Mouse (Mus musculus) CH12.LX (cell line): Measurements from ENCODE around the gene Emc10. TPM values are rescaled to one million over a fixed set of nuclear protein-coding genes. Genes with fewer than 3 reads are reported as not detected.

ENCODE experiments used
- DNase-seq: peaks from one replicate; pipeline ENCODE4 v3.0.0-alpha.2; 2013; ENCODE audit errors: extremely low read depth
- H3K27ac ChIP-seq: 2 replicates; pipeline ENCODE4 v1.5.1; 2012; ENCODE audit warnings: low read depth, mild to moderate bottlenecking, control low read depth, moderate library complexity; ENCODE audit not compliant: insufficient read depth
- H3K27me3 ChIP-seq: replicated peaks from 2 replicates; pipeline ENCODE3; 2012; ENCODE audit warnings: inconsistent platforms
- H3K36me3 ChIP-seq, 2 experiments: replicated peaks in 1 of 2; 2 replicates each; pipeline versions ENCODE3 to v1.6.1; 2012; ENCODE audit warnings: inconsistent platforms in 1 of 2, low read length in 1 of 2, mild to moderate bottlenecking in 1 of 2, mixed read lengths in 1 of 2, moderate library complexity in 1 of 2; ENCODE audit not compliant: control insufficient read depth in 1 of 2, insufficient read depth in 1 of 2
- H3K4me1 ChIP-seq, 2 experiments: 2 replicates each; pipeline ENCODE4 v1.6.1; 2012; ENCODE audit warnings: inconsistent platforms in 1 of 2, moderate library complexity in 1 of 2; ENCODE audit not compliant: insufficient read depth in 2 of 2, control insufficient read depth in 1 of 2
- H3K4me2 ChIP-seq: 2 replicates; pipeline ENCODE4 v1.6.1; 2012; ENCODE audit warnings: low read depth, mild to moderate bottlenecking, control low read depth; ENCODE audit not compliant: poor library complexity, insufficient read depth, severe bottlenecking
- H3K4me3 ChIP-seq, 3 experiments: fragments of 150-350 bp in 1 of 3; sonication (generic) in 1 of 3; replicated peaks in 1 of 3; 2 replicates each; pipeline versions ENCODE3 to v1.5.1; 2011 to 2012; ENCODE audit warnings: low read depth in 2 of 3, low read length in 2 of 3, mild to moderate bottlenecking in 2 of 3, moderate library complexity in 2 of 3, control low read depth in 1 of 3, improper control_type of control experiment in 1 of 3, inconsistent platforms in 1 of 3, mixed read lengths in 1 of 3; ENCODE audit not compliant: poor library complexity in 1 of 3
- H3K79me2 ChIP-seq: replicated peaks from 2 replicates; pipeline ENCODE4 v1.6.1; 2012; ENCODE audit warnings: mild to moderate bottlenecking, moderate library complexity; ENCODE audit not compliant: control insufficient read depth, poor library complexity, insufficient read depth, severe bottlenecking; ENCODE audit errors: extremely low read depth
- H3K9ac ChIP-seq: 2 replicates; pipeline ENCODE4 v1.6.1; 2012; ENCODE audit warnings: low read depth, mild to moderate bottlenecking, control low read depth, moderate library complexity; ENCODE audit not compliant: insufficient read depth
- H3K9me3 ChIP-seq: replicated peaks from 2 replicates; pipeline ENCODE3; 2012; ENCODE audit warnings: low read length, inconsistent platforms, mixed read lengths
- BHLHE40 ChIP-seq: IDR thresholded peaks from 2 replicates; pipeline ENCODE4 v1.6.1; 2011; ENCODE audit warnings: mild to moderate bottlenecking, low read depth, low read length, improper control_type of control experiment
- CHD1 ChIP-seq: IDR thresholded peaks from 2 replicates; pipeline ENCODE4 v1.6.1; 2012; ENCODE audit warnings: low read depth, low read length, improper control_type of control experiment, inconsistent platforms
- E2F4 ChIP-seq: IDR thresholded peaks from 2 replicates; pipeline ENCODE4 v1.6.1; 2011; ENCODE audit warnings: low read depth, low read length, improper control_type of control experiment; ENCODE audit not compliant: insufficient replicate concordance
- ELF1 ChIP-seq: IDR thresholded peaks from 2 replicates; pipeline ENCODE4 v1.6.1; 2014; ENCODE audit warnings: low read depth, mild to moderate bottlenecking, inconsistent platforms, low read length, improper control_type of control experiment
- ETS1 ChIP-seq: conservative IDR thresholded peaks from 2 replicates; pipeline ENCODE4 v1.6.1; 2012; ENCODE audit warnings: low read depth, mild to moderate bottlenecking, inconsistent platforms, low read length, improper control_type of control experiment, moderate library complexity
- HCFC1 ChIP-seq: IDR thresholded peaks from 2 replicates; pipeline ENCODE4 v1.6.1; 2012; ENCODE audit warnings: low read depth, mild to moderate bottlenecking, inconsistent platforms, low read length, improper control_type of control experiment
- MAX ChIP-seq: IDR thresholded peaks from 2 replicates; pipeline ENCODE4 v1.6.1; 2011; ENCODE audit warnings: low read length, improper control_type of control experiment
- MYC ChIP-seq: IDR thresholded peaks from 2 replicates; pipeline ENCODE4 v1.6.1; 2011; ENCODE audit warnings: low read depth, mild to moderate bottlenecking, improper control_type of control experiment, low read length
- NELFE ChIP-seq: IDR thresholded peaks from 2 replicates; pipeline ENCODE4 v1.6.1; 2011; ENCODE audit warnings: low read depth, low read length, improper control_type of control experiment
- NRF1 ChIP-seq: IDR thresholded peaks from 2 replicates; pipeline ENCODE4 v1.6.1; 2014; ENCODE audit warnings: low read depth, mild to moderate bottlenecking, inconsistent platforms, low read length, improper control_type of control experiment, moderate library complexity
- POLR2AphosphoS2 ChIP-seq: IDR thresholded peaks from 2 replicates; pipeline ENCODE4 v1.6.1; 2011; ENCODE audit warnings: low read depth, low read length, improper control_type of control experiment
- RAD21 ChIP-seq: IDR thresholded peaks from 2 replicates; pipeline ENCODE4 v1.6.1; 2011; ENCODE audit warnings: low read depth, mild to moderate bottlenecking, low read length, improper control_type of control experiment, moderate library complexity
- RCOR1 ChIP-seq: conservative IDR thresholded peaks from 2 replicates; pipeline ENCODE4 v1.6.1; 2012; ENCODE audit warnings: low read depth, mild to moderate bottlenecking, inconsistent platforms, low read length, improper control_type of control experiment
- SMC3 ChIP-seq: IDR thresholded peaks from 2 replicates; pipeline ENCODE4 v1.6.1; 2011; ENCODE audit warnings: low read depth, low read length, improper control_type of control experiment
- TBP ChIP-seq: conservative IDR thresholded peaks from 2 replicates; pipeline ENCODE4 v1.6.1; 2011; ENCODE audit warnings: low read depth, low read length, improper control_type of control experiment
- TCF12 ChIP-seq: IDR thresholded peaks from 2 replicates; pipeline ENCODE4 v1.6.1; 2014; ENCODE audit warnings: low read depth, mild to moderate bottlenecking, inconsistent platforms, low read length, improper control_type of control experiment
- UBTF ChIP-seq: IDR thresholded peaks from 2 replicates; pipeline ENCODE4 v1.6.1; 2012; ENCODE audit warnings: low read depth, mild to moderate bottlenecking, inconsistent platforms, low read length, improper control_type of control experiment, moderate library complexity
- ZC3H11A ChIP-seq: IDR thresholded peaks from 2 replicates; pipeline ENCODE4 v1.6.1; 2012; ENCODE audit warnings: low read depth, mild to moderate bottlenecking, inconsistent platforms, low read length, improper control_type of control experiment
- ZNF384 ChIP-seq: IDR thresholded peaks from 2 replicates; pipeline ENCODE4 v1.6.1; 2012; ENCODE audit warnings: low read depth, low read length, improper control_type of control experiment, inconsistent platforms
- dilution Hi-C: fragments of 300-500 bp; cut with MboI; formaldehyde crosslinking; loops from 2 replicates; pipeline ENCODE4 v1.14.3; 2020; ENCODE audit warnings: low sequenced_read_pairs; ENCODE audit not compliant: extremely low pct_unique_long_range_greater_than_20kb, extremely low pct_ligation_motif_present
- in situ Hi-C: fragments of 300-500 bp; cut with MboI; formaldehyde crosslinking; loops from 3 replicates; pipeline ENCODE4 v1.14.3; 2019; ENCODE audit warnings: low sequenced_read_pairs, low pct_ligation_motif_present, low pct_unique_long_range_greater_than_20kb, mixed read lengths
- polyA plus RNA-seq: library from polyadenylated mRNA; unstranded; fragments of >175 nt; gene quantifications from 2 replicates; pipeline ENCODE4 v1.2.1, GENCODE M21; 2012; ENCODE audit warnings: low read depth; ENCODE audit not compliant: insufficient read length
- total RNA-seq, 2 experiments: library from RNA; depleted of rRNA; stranded (reverse); fragments of 300-350 nt in 1 of 2; fragments of >200 nt in 1 of 2; gene quantifications; 2 replicates each; pipeline ENCODE4 v1.2.3; 2012 to 2014

Emc10 gene
- total and polyA plus RNA-seq, 3 experiments = 14.4 to 49.1 (median 32.4) TPM

GRCm38 (mm10) chr7:44492166-44492826 is 4.0 kb downstream of the Emc10 start:
- H3K9me3 ChIP-seq = no peaks in the 10 kb centered on the region
- in situ Hi-C loops = loop anchor here (10.0 kb wide), 1 partner anchor 227 kb away; the partner anchor contains the start of gene Gm15517
- no peak for DNase-seq

GRCm38 (mm10) chr7:44491391-44491790 is 4.9 kb downstream of the Emc10 start:
- Histone ChIP-seq H3K9ac (no peak overlapping the region), H3K36me3 (peaks cover 32 to 79% of the 10 kb centered on the region in 2 experiments), H3K4me3 (no peak overlapping the region), H3K9me3 (no peaks in the 10 kb centered on the region), H3K79me2 (peaks cover 8% of the 10 kb centered on the region; the same call in 1 of the 2 replicates), H3K27ac (no peak overlapping the region), H3K4me2 (no peak overlapping the region), H3K27me3 (no peaks in the 10 kb centered on the region), H3K4me1 (peaks cover 0 to 12% of the 10 kb centered on the region in 2 experiments; a peak in 2 of 4 replicates)
- in situ Hi-C loops = loop anchor here (10.0 kb wide), 1 partner anchor 227 kb away; the partner anchor contains the start of gene Gm15517
- DNase-seq = no peak
- no peak for TF ChIP-seq SMC3
- TF ChIP-seq ZC3H11A = no peak
- TF ChIP-seq CHD1 = no peak
- dilution Hi-C loops = no loop called here

More at GRCm38 (mm10) chr7:44492166-44492826, 4.0 kb downstream of the Emc10 start:
- peaks cover under 1 to 15% of the 10 kb centered on the region in 2 experiments; a peak in 3 of 4 replicates for H3K4me1 ChIP-seq
- no peak overlapping the region for H3K4me3 ChIP-seq
- H3K9ac ChIP-seq = no peak overlapping the region
- no peaks in the 10 kb centered on the region for H3K27me3 ChIP-seq
- peaks cover 8% of the 10 kb centered on the region; the same call in 1 of the 2 replicates for H3K79me2 ChIP-seq
- TF ChIP-seq RAD21 (no peak), NRF1 (no peak), POLR2AphosphoS2 (no peak), MAX (no peak), RCOR1 (no peak), ETS1 (no peak), E2F4 (no peak), BHLHE40 (no peak), MYC (no peak), ELF1 (no peak), ZNF384 (no peak), NELFE (no peak), TBP (no peak), TCF12 (no peak), HCFC1 (no peak), SMC3 (no peak), UBTF (no peak)
- H3K27ac ChIP-seq = no peak overlapping the region
- dilution Hi-C loops = no loop called here
- no peak overlapping the region for H3K4me2 ChIP-seq
- H3K36me3 ChIP-seq = peaks cover 32 to 70% of the 10 kb centered on the region in 2 experiments
